Mouse (Mus musculus) E14TG2a.4 (cell line): ENCODE data around the gene Gm10260.

Experiments
- H3K27me3 ChIP-seq: 2 replicates; pipeline ENCODE4 v1.6.1; 2014; ENCODE audit warnings: low read length, control low read depth; ENCODE audit not compliant: insufficient read depth
- H3K36me3 ChIP-seq: 2 replicates; pipeline ENCODE4 v1.6.1; 2014; ENCODE audit warnings: low read length, control low read depth; ENCODE audit not compliant: insufficient read depth
- H3K4me1 ChIP-seq: replicated peaks from 2 replicates; pipeline ENCODE4 v1.6.1; 2014; ENCODE audit warnings: low read depth, low read length, control low read depth
- H3K4me3 ChIP-seq: replicated peaks from 2 replicates; pipeline ENCODE4 v1.5.1; 2014; ENCODE audit warnings: mild to moderate bottlenecking, low read length
- H3K9me3 ChIP-seq: 2 replicates; pipeline ENCODE4 v1.6.1; 2014; ENCODE audit warnings: low read length, control low read depth
- CTCF ChIP-seq: conservative IDR thresholded peaks from 2 replicates; pipeline ENCODE4 v1.5.1; 2014; ENCODE audit warnings: low read length
- NANOG ChIP-seq: IDR thresholded peaks from 2 replicates; pipeline ENCODE4 v1.6.1; 2014; ENCODE audit warnings: borderline replicate concordance, low read length, mixed read lengths
- POU5F1 ChIP-seq: IDR thresholded peaks from 2 replicates; pipeline ENCODE4 v1.6.1; 2014; ENCODE audit warnings: low read length, borderline replicate concordance

Gene Gm10260

DNA sequence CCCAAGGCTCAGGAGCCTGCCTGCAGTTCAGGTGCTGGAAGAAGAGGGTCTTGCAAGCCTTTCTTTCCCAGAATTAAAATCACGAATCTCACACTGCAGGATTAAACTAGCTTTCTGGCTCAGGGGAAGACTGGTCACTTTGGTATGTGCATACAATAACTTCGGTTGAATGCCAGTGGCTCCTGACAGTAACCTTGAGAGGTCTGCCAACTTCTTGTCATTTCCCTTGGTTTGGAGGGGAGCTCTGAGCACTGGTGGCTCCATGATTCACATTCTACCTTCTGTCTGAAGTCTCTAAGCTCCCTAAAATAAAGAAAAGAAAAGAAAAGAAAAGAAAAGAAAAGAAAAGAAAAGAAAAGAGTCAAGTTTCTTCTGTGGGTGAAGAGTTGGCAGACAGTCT is 16.4 kb downstream of the Gm10260 start:
- Histone ChIP-seq H3K4me1 (peaks cover 5% of the 10 kb centered on the region; the same call in 1 of the 2 replicates), H3K27me3 (peaks cover 15% of the 10 kb centered on the region; the same call in 1 of the 2 replicates), H3K4me3 (no peak overlapping the region), H3K9me3 (no peaks in the 10 kb centered on the region), H3K36me3 (no peaks in the 10 kb centered on the region)
- TF ChIP-seq CTCF (no peak), NANOG (no peak), POU5F1 (no peak)

DNA sequence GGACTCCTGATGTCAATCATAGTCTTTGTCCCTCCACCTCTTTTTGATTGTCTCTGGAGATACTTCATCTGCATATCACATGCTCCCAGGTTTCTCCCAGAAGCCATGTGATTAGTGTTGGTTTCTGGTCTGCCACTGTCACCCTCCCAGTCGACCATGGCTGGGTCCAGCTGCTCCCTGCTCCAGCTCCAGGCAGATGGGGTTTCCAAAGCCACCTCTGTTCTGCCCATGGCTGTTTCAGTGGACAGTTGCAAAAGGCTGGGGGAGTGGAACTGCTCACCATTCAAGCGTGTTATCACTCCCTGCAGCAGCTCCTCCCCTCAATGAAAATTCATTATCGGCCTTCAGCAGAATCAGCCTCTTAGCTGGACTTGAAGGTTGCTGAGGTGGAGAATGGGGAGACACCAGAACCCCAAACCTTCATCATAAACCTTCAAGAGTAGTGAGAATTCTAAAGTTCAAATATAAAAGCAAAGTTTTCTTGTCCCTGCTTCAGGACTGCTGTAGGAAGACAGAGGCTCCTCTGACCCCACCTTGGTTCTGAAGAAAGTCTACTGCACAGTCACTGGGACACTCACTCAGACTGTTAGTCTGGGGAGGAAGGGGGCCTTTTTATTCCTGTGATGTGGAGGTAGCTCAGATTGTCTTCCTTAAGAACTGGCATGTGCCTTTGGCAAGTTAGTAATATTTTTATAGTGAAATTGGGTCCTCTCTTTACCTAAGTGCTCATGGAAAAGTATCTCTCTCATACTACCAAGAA is 17.0 kb downstream of the Gm10260 start:
- TF ChIP-seq CTCF = no peak
- TF ChIP-seq POU5F1 = no peak
- TF ChIP-seq NANOG = no peak
- Histone ChIP-seq H3K27me3 (peaks cover 15% of the 10 kb centered on the region; the same call in 1 of the 2 replicates), H3K36me3 (no peaks in the 10 kb centered on the region), H3K9me3 (no peaks in the 10 kb centered on the region), H3K4me1 (peaks cover 5% of the 10 kb centered on the region; the same call in 1 of the 2 replicates), H3K4me3 (no peak overlapping the region)

DNA sequence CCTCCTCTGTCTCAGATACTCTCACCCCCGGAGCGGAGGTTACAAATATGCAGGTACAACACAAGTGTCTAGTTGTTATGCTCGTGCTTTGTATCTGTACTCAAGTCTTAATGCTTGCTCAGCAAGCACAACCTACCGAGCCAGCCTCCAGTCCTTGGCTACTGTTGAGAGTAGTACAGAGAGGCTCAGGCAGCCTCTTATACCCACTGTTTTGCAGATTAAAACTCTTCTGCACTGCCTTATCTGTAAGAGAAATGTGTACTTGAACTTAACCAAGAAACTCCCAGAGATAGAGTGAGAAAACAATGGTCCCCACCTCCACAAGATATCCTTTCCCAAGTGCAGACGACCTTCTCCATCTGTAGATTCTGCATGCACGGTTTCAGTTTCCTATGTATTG is 24.5 kb downstream of the Gm10260 start:
- TF ChIP-seq POU5F1 (no peak), NANOG (no peak), CTCF (no peak)
- Histone ChIP-seq H3K4me3 (no peak overlapping the region), H3K9me3 (no peaks in the 10 kb centered on the region)

DNA sequence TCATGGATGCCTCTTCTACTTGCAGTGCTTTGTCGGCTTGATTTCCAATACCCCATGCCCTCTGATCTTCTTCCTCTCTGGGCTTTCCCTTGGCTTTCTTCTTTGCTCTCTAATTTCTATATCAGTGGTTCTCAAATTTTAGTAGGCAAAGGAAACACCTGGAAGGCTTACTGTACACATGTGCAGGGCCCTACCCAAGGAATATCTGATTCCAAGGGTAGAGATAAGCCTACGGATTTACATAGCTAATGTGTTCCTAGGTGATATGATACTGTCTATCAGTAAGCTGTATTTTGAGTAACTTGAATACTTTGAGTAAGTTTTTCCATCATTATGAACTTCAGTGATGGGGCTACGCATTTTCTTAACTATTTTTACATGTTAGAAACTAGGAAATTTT is 25.7 kb downstream of the Gm10260 start:
- no peaks in the 10 kb centered on the region for H3K9me3 ChIP-seq
- H3K4me3 ChIP-seq = no peak overlapping the region
- H3K4me1 ChIP-seq = no peaks in the 10 kb centered on the region
- no peak for TF ChIP-seq POU5F1
- TF ChIP-seq NANOG = no peak
- TF ChIP-seq CTCF = no peak
- no peaks in the 10 kb centered on the region for H3K36me3 ChIP-seq
- no peaks in the 10 kb centered on the region for H3K27me3 ChIP-seq

More for the DNA sequence above, 24.5 kb downstream of the Gm10260 start:
- Histone ChIP-seq H3K27me3 (no peaks in the 10 kb centered on the region), H3K4me1 (no peaks in the 10 kb centered on the region), H3K36me3 (no peaks in the 10 kb centered on the region)

DNA sequence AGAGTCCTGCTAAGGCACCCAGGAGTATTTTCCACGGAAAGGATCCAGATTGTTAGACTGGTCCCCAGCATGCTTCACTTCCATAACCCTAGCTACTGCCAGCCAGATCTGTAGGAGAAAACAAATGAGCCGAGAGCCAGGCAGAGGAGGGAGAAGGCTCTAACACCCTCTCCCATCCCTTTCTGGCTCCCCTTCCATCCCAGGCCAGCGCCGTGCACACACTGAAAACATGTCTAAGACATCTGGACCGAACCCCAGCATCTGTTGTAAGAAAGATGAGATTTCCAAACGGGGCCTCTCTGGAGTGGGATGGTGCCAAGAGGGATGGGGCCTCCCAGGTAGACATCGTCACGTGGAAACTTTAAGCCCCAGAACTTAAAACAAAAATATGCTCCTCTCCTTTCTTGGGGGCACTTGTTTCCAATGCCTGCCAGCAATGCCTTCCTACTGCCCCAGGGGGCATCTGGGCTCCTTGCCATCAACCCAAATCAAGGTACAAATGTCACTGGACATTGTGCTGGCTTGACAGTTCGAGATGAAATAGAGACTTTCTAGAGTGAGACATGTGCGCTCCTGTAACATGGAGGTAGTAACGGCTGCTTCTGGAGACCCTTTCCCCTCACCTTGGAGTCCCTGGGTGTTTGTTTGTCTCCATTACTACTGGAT is 35.1 kb downstream of the Gm10260 start:
- H3K36me3 ChIP-seq = no peaks in the 10 kb centered on the region
- H3K9me3 ChIP-seq = no peaks in the 10 kb centered on the region
- TF ChIP-seq NANOG = no peak
- TF ChIP-seq CTCF = no peak
- TF ChIP-seq POU5F1 = no peak
- no peak overlapping the region for H3K4me3 ChIP-seq
- H3K27me3 ChIP-seq = 0 out of 2 replicates have a peak, but pooled peaks cover 4% of the 10 kb centered on the region
- H3K4me1 ChIP-seq = peaks cover 17% of the 10 kb centered on the region

DNA sequence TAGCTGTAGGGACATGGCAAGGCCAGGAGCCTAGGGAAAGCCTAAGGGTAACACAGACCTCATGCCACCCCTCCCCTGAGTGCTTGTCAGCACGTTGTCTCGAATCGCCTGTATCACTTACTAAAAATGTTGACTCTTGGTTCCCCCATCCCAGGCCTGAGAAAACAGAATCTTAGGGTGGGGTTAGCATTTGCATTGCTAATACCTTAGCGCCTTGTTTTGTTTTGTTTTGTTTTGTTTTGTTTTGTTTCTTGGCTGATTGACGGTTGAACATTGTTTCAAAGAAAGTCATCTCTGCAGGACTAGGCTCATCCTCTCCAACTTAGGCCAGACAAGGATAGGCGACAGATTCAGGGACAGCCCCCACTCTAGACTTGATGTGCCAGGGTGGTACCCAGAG is 35.9 kb downstream of the Gm10260 start:
- H3K27me3 ChIP-seq = 0 out of 2 replicates have a peak, but pooled peaks cover 4% of the 10 kb centered on the region
- H3K36me3 ChIP-seq = no peaks in the 10 kb centered on the region
- no peaks in the 10 kb centered on the region for H3K9me3 ChIP-seq
- H3K4me1 ChIP-seq = peaks cover 17% of the 10 kb centered on the region
- H3K4me3 ChIP-seq = no peak overlapping the region
- TF ChIP-seq POU5F1 = no peak
- no peak for TF ChIP-seq CTCF
- no peak for TF ChIP-seq NANOG

DNA sequence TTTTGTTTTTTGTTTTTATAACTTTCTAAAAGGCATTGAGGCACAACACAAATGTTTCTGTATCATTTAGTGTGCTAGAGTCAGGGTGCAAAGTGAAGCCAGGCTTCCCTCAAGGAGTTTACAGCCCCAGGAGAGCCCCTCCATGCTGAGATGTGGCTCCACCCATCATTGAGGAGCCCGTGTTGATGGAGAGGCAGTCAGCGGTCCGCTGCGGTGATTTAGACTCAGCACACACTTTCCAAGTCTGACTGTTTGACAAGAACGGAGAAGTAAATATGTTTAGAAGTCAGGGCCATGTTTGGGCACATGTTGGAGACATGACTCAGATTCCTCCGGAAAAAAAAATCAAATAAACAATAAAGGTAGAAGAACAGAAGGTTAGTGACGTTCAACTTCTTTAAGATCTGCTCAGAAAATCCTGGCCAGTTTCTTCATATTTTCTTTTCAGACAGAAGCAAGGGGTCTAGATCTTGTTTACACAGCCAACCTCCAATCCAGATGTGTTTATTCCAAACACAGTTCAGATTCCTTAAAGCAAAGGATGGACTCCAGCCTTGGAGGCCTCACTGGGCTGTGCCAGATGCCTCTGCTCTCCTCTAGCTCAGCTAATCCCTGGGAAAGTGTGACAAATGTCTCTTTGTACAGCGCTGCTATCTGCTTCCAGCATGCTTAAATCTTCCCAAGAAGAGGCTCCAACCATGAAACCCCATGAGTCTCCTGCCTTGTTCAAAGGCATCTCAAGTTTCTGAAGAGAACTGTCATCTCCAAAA is 47.7 kb downstream of the Gm10260 start:
- H3K27me3 ChIP-seq = no peaks in the 10 kb centered on the region
- TF ChIP-seq POU5F1 (no peak), NANOG (no peak), CTCF (no peak)
- peaks cover 14% of the 10 kb centered on the region; the same call in 1 of the 2 replicates for H3K4me1 ChIP-seq
- H3K4me3 ChIP-seq = no peak overlapping the region
- no peaks in the 10 kb centered on the region for H3K9me3 ChIP-seq
- no peaks in the 10 kb centered on the region for H3K36me3 ChIP-seq

DNA sequence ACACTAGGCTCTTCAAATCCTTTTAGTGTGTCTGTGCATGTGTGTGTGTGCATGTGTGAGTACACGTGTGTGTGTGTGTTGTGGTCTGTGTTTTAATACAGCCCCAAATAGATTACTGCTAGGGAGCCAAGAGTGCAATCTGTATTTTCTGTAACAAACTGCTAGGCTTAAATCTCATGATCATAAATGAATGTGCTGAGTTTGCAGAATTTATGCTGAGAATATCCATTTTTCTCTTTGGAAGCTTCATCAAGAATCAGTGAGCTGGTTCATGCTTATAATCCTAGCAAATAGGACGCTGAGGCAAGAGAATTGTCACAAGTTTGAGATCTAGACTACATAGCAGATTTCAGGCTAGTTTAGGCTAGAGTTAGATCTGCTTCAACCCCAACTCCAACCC is 48.9 kb downstream of the Gm10260 start:
- Histone ChIP-seq H3K4me1 (peaks cover 14% of the 10 kb centered on the region; the same call in 1 of the 2 replicates), H3K27me3 (no peaks in the 10 kb centered on the region), H3K36me3 (peaks cover 6% of the 10 kb centered on the region; the same call in 1 of the 2 replicates), H3K4me3 (no peak overlapping the region), H3K9me3 (peaks cover 11% of the 10 kb centered on the region)
- TF ChIP-seq CTCF = no peak
- TF ChIP-seq NANOG = no peak
- no peak for TF ChIP-seq POU5F1
